Mouse (Mus musculus) testis, adult 2 months (tissue): ENCODE data around the gene Mapk14. TPM values are rescaled to one million over a fixed set of nuclear protein-coding genes. Genes with fewer than 3 reads are reported as not detected.

Source experiments
- H3K27ac ChIP-seq: fragments of 200-500 bp; 2 replicates; pipeline ENCODE4 v1.5.1; 2012; ENCODE audit warnings: low read depth, low read length; ENCODE audit not compliant: control insufficient read depth, insufficient read depth
- H3K27me3 ChIP-seq: fragments of 200-500 bp; 2 replicates; pipeline ENCODE4 v1.6.1; 2012; ENCODE audit warnings: mild to moderate bottlenecking, low read length, moderate library complexity; ENCODE audit not compliant: control insufficient read depth, insufficient read depth
- H3K36me3 ChIP-seq: fragments of 200-500 bp; 2 replicates; pipeline ENCODE4 v1.6.1; 2012; ENCODE audit warnings: mild to moderate bottlenecking, low read length; ENCODE audit not compliant: control insufficient read depth, insufficient read depth
- H3K4me1 ChIP-seq: fragments of 200-500 bp; 2 replicates; pipeline ENCODE4 v1.6.1; 2012; ENCODE audit warnings: low read length; ENCODE audit not compliant: control insufficient read depth, insufficient read depth
- H3K4me3 ChIP-seq: fragments of 200-500 bp; 2 replicates; pipeline ENCODE4 v1.5.1; 2012; ENCODE audit warnings: low read depth, mild to moderate bottlenecking, low read length, moderate library complexity, mixed read lengths; ENCODE audit not compliant: control insufficient read depth
- CTCF ChIP-seq: fragments of 200-500 bp; IDR thresholded peaks from 2 replicates; pipeline ENCODE4 v1.5.1; 2012; ENCODE audit warnings: low read depth, mild to moderate bottlenecking, inconsistent platforms, low read length, moderate library complexity; ENCODE audit not compliant: control insufficient read depth, insufficient read depth, insufficient replicate concordance
- POLR2A ChIP-seq: fragments of 200-500 bp; IDR thresholded peaks from 2 replicates; pipeline ENCODE4 v1.6.1; 2012; ENCODE audit warnings: low read depth, mild to moderate bottlenecking, inconsistent platforms, low read length, moderate library complexity; ENCODE audit not compliant: control insufficient read depth
- polyA plus RNA-seq: library from polyadenylated mRNA; depleted of rRNA; stranded (reverse); fragments of >200 nt; gene quantifications from 2 replicates; pipeline ENCODE4 v1.2.3, GENCODE M21; 2012

Gene Mapk14
- polyA plus RNA-seq, 1 experiment, result 14.2 TPM

GRCm38 (mm10) chr17:28659564-28659963 lies 31.6 kb upstream of the Mapk14 start:
- Histone ChIP-seq H3K36me3 (no peaks in the 10 kb centered on the region; the same call in 1 of the 2 replicates), H3K27ac (no peak overlapping the region), H3K4me1 (no peaks in the 10 kb centered on the region), H3K27me3 (no peaks in the 10 kb centered on the region), H3K4me3 (no peak overlapping the region)
- TF ChIP-seq POLR2A (no peak), CTCF (no peak)

- Histone ChIP-seq H3K36me3 (peaks cover 2% of the 10 kb centered on the region; the same call in 1 of the 2 replicates), H3K4me1 (no peaks in the 10 kb centered on the region; the same call in 1 of the 2 replicates), H3K27ac (no peak overlapping the region), H3K4me3 (no peak overlapping the region), H3K27me3 (no peaks in the 10 kb centered on the region)
- TF ChIP-seq POLR2A, result no peak
- TF ChIP-seq CTCF, result no peak
Observed at GRCm38 (mm10) chr17:28682311-28683084, 8.6 kb upstream of the Mapk14 start.

GRCm38 (mm10) chr17:28683601-28684000 lies 7.5 kb upstream of the Mapk14 start:
- no peaks in the 10 kb centered on the region; the same call in none of the 2 replicates for H3K4me1 ChIP-seq
- H3K36me3 ChIP-seq, result peaks cover 3% of the 10 kb centered on the region; the same call in 1 of the 2 replicates
- no peaks in the 10 kb centered on the region for H3K27me3 ChIP-seq
- no peak overlapping the region for H3K27ac ChIP-seq
- TF ChIP-seq CTCF (no peak), POLR2A (no peak)
- H3K4me3 ChIP-seq, result no peak overlapping the region

- peaks cover 2% of the 10 kb centered on the region for H3K4me1 ChIP-seq
- H3K4me3 ChIP-seq, result no peak overlapping the region
- no peaks in the 10 kb centered on the region for H3K27me3 ChIP-seq
- H3K36me3 ChIP-seq, result peaks cover 3% of the 10 kb centered on the region; the same call in 1 of the 2 replicates
- no peak overlapping the region for H3K27ac ChIP-seq
- no peak for TF ChIP-seq POLR2A
- no peak for TF ChIP-seq CTCF
Observed at GRCm38 (mm10) chr17:28684631-28685030, 6.5 kb upstream of the Mapk14 start.

- H3K4me3 ChIP-seq, result peak overlapping the region; percentile 68
- H3K27ac ChIP-seq, result no peak overlapping the region
- H3K36me3 ChIP-seq, result peaks cover 3% of the 10 kb centered on the region; the same call in 1 of the 2 replicates
- peaks cover 14% of the 10 kb centered on the region for H3K4me1 ChIP-seq
- TF ChIP-seq CTCF (no peak), POLR2A (no peak)
- no peaks in the 10 kb centered on the region for H3K27me3 ChIP-seq
Observed at GRCm38 (mm10) chr17:28687354-28687753, 3.8 kb upstream of the Mapk14 start.

- H3K4me1 ChIP-seq, result peaks cover 17% of the 10 kb centered on the region
- H3K27me3 ChIP-seq, result no peaks in the 10 kb centered on the region
- peak within 1 kb of the TSS; percentile 89 for H3K4me3 ChIP-seq
- H3K27ac ChIP-seq, result peak within 1 kb of the TSS; percentile 88
- TF ChIP-seq POLR2A (peak; percentile 66), CTCF (no peak)
- peaks cover 3% of the 10 kb centered on the region; the same call in 1 of the 2 replicates for H3K36me3 ChIP-seq
Observed at GRCm38 (mm10) chr17:28689586-28690283, 1.4 kb upstream of the Mapk14 start, which contains the start of gene Slc26a8. Gene Slc26a8 (minus strand): TSS chr17:28690233.
